Mouse (Mus musculus) heart, postnatal 0 days (tissue): Measurements from ENCODE around the gene Susd3. TPM values are rescaled to one million over a fixed set of nuclear protein-coding genes. Genes with fewer than 3 reads are reported as not detected.

Experiments
- ATAC-seq: fragments of 200-750 bp; cut with Nextera tagmentation; 2 replicates; pipeline ENCODE4 v1.8.0; 2017; ENCODE audit warnings: low read depth, moderate number of reproducible peaks, moderate library complexity; ENCODE audit not compliant: insufficient read depth
- DNase-seq: peaks from one replicate; pipeline ENCODE4 v3.0.0-alpha.2; 2016; ENCODE audit warnings: low spot score
- H3K27ac ChIP-seq: fragments of 300-500 bp; sonication (generic); 2 replicates; pipeline ENCODE4 v1.5.1; 2014; ENCODE audit warnings: low read depth, mild to moderate bottlenecking
- H3K27me3 ChIP-seq: fragments of 300-500 bp; sonication (generic); 2 replicates; pipeline ENCODE4 v1.6.1; 2014; ENCODE audit warnings: low read length, mixed read lengths; ENCODE audit not compliant: control insufficient read depth, insufficient read depth
- H3K36me3 ChIP-seq: fragments of 300-500 bp; sonication (generic); replicated peaks from 2 replicates; pipeline ENCODE4 v1.6.1; 2014; ENCODE audit warnings: low read length, mixed read lengths; ENCODE audit not compliant: control insufficient read depth, insufficient read depth
- H3K4me1 ChIP-seq: fragments of 300-500 bp; sonication (generic); 2 replicates; pipeline ENCODE4 v1.6.1; 2014; ENCODE audit warnings: antibody characterized with exemption; ENCODE audit not compliant: control insufficient read depth, insufficient read depth
- H3K4me2 ChIP-seq: fragments of 300-500 bp; sonication (generic); 2 replicates; pipeline ENCODE4 v1.6.1; 2014; ENCODE audit warnings: low read depth, mild to moderate bottlenecking, low read length, moderate library complexity
- H3K4me3 ChIP-seq: fragments of 300-500 bp; sonication (generic); 2 replicates; pipeline ENCODE4 v1.5.1; 2014; ENCODE audit warnings: low read depth, low read length
- H3K9ac ChIP-seq: fragments of 300-500 bp; sonication (generic); replicated peaks from 2 replicates; pipeline ENCODE4 v1.6.1; 2014; ENCODE audit warnings: low read depth, low read length, mixed read lengths
- H3K9me3 ChIP-seq: fragments of 300-500 bp; sonication (generic); replicated peaks from 2 replicates; pipeline ENCODE4 v1.6.1; 2016; ENCODE audit warnings: low read length; ENCODE audit not compliant: control insufficient read depth
- CTCF ChIP-seq: IDR thresholded peaks from 2 replicates; pipeline ENCODE4 v1.5.1; 2016; ENCODE audit warnings: antibody characterized with exemption, control low read depth, low read depth
- EP300 ChIP-seq: IDR thresholded peaks from 2 replicates; pipeline ENCODE4 v1.6.1; 2016; ENCODE audit warnings: antibody characterized with exemption, low read depth
- WGBS: fragments of 180-500 bp; shearing (Covaris S2); extraction: QIAGEN DNeasy Blood & Tissue Kit; methylation state at CpG from one replicate; pipeline ENCODE4 v1.1.7; 2014; 5-methylcytosine and 5-hydroxymethylcytosine counted together
- polyA plus RNA-seq: library from polyadenylated mRNA; unstranded; fragments of >200 nt; fragmentation: Nextera tagmentation; extraction: Ambion mirVana; gene quantifications from 2 replicates; pipeline ENCODE4 v1.2.1, GENCODE M21; 2015
- total RNA-seq: library from RNA; depleted of rRNA; stranded (reverse); fragments of >200 nt; gene quantifications from 2 replicates; pipeline ENCODE4 v1.2.3, GENCODE M21; 2014; ENCODE audit warnings: low replicate concordance

Gene Susd3
- total and polyA plus RNA-seq, 2 experiments from 2014 or later: 0.46 to 0.75 TPM

DNA sequence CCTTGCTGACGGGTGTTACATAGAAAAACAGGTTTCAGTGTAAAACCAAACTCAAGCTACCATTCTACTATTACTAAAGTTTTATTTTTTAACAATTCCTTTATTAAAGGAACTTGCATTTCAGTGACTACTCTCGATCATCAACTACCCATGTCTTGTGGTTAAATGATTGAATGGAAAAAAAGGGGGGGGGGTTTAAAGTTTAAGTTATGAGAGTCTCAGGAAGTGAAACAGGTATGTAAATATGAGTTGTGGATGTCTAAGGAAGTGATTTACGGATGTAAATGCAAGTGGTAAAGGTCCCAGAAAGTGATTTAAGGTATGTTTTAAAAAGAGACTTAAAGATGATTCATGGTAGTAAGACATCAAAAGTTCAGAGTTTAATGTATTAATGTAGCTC is 23.3 kb downstream of the Susd3 start:
- 62% methylated on average over 3 of the region's 3 CpGs for WGBS
- H3K4me1 ChIP-seq: no peaks in the 10 kb centered on the region

DNA sequence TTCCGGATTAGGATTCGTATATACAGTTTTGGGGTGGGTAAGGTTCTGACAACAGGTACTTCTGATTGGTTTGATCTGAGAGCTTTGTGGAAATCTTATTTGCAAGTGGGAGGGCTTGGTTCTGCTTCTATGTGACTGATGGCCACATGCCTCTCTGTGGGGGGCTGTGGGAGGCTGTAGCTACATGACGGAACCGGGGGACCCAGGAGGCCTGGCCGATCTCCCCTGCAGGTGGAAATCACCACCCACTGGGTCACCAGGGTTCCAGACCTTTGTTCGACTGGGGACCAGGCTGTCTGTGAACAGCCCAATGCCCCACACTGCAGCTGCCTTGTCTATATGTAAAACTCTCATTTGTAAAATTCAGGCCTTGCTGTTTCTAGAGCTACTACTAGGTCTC is 23.8 kb downstream of the Susd3 start:
- Histone ChIP-seq H3K9me3 (peaks cover 4% of the 10 kb centered on the region; the same call in 1 of the 2 replicates), H3K4me2 (no peak overlapping the region), H3K27ac (no peak overlapping the region), H3K9ac (no peak overlapping the region), H3K4me3 (no peak overlapping the region), H3K36me3 (no peaks in the 10 kb centered on the region), H3K27me3 (no peaks in the 10 kb centered on the region), H3K4me1 (no peaks in the 10 kb centered on the region)
- ATAC-seq (no peak), DNase-seq (no peak)
- TF ChIP-seq CTCF: no peak
- WGBS: 35% methylated on average over 6 of the region's 6 CpGs

More for the DNA sequence above, 23.3 kb downstream of the Susd3 start:
- peaks cover 4% of the 10 kb centered on the region; the same call in 1 of the 2 replicates for H3K9me3 ChIP-seq
- no peak overlapping the region for H3K27ac ChIP-seq
- H3K27me3 ChIP-seq: no peaks in the 10 kb centered on the region
- H3K9ac ChIP-seq: no peak overlapping the region
- ATAC-seq (no peak), DNase-seq (no peak)
- no peak for TF ChIP-seq EP300
- no peak for TF ChIP-seq CTCF
- no peaks in the 10 kb centered on the region for H3K36me3 ChIP-seq
- no peak overlapping the region for H3K4me2 ChIP-seq
- no peak overlapping the region for H3K4me3 ChIP-seq

DNA sequence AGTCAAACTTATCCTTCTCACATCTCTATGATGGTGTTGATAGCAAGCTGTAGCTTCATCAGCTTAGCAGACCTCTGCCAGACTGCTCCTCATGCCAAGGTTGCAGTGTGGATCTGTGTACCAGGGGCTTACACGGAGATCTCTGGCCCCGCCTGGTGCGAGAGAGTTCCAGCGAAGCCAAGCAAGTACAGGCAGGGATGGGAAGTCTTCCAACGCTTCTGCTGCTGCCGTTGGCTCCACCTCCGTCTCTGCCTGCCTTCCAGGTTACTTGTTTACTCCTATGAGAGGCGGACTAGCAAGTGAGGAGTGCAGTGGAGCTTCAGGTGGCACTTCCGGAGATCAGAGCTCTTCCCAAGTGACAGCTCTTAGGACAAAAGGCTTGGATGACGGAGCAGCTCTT is 24.2 kb downstream of the Susd3 start:
- H3K27ac ChIP-seq: no peak overlapping the region
- no peaks in the 10 kb centered on the region for H3K27me3 ChIP-seq
- 10% methylated on average over 10 of the region's 10 CpGs for WGBS
- H3K4me2 ChIP-seq: no peak overlapping the region
- H3K36me3 ChIP-seq: no peaks in the 10 kb centered on the region
- H3K4me1 ChIP-seq: no peaks in the 10 kb centered on the region
- H3K9ac ChIP-seq: no peak overlapping the region
- peaks cover 4% of the 10 kb centered on the region; the same call in 1 of the 2 replicates for H3K9me3 ChIP-seq
- no peak overlapping the region for H3K4me3 ChIP-seq
- TF ChIP-seq EP300 (no peak), CTCF (no peak)
- DNase-seq: no peak
- ATAC-seq: no peak

DNA sequence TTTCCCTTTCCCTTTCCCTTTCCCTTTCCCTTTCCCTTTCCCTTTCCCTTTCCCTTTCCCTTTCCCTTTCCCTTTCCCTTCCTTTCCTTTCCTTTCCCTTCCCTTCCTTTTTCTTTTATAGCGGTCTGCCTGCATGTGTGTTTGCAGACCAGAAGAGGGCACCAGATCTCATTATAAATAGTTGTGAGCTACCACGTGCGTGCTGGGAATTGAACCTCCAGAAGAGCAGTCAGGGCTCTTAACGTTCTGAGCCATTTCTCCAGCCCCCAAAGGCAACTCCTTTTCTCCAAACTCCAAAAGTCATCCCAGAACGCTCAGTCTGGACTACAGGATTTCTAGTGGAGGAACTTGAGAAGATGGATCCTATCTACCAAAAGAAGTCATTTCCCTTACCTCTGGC is 27.6 kb downstream of the Susd3 start:
- WGBS: 26% methylated on average over 5 of the region's 5 CpGs
- H3K27me3 ChIP-seq: no peaks in the 10 kb centered on the region
- ATAC-seq (no peak), DNase-seq (no peak)
- no peak overlapping the region for H3K4me2 ChIP-seq
- H3K4me1 ChIP-seq: peaks cover 5% of the 10 kb centered on the region; the same call in 1 of the 2 replicates
- no peak overlapping the region for H3K27ac ChIP-seq
- no peak overlapping the region for H3K4me3 ChIP-seq
- H3K36me3 ChIP-seq: no peaks in the 10 kb centered on the region
- H3K9ac ChIP-seq: no peak overlapping the region
- no peak for TF ChIP-seq EP300
- TF ChIP-seq CTCF: no peak
- peaks cover 4% of the 10 kb centered on the region; the same call in 1 of the 2 replicates for H3K9me3 ChIP-seq

GRCm38 (mm10) chr13:49219367-49219766 is 29.1 kb downstream of the Susd3 start:
- ATAC-seq: no peak
- no peak for DNase-seq
- Histone ChIP-seq H3K27ac (no peak overlapping the region), H3K9me3 (peaks cover 4% of the 10 kb centered on the region; the same call in 1 of the 2 replicates), H3K4me2 (no peak overlapping the region), H3K27me3 (no peaks in the 10 kb centered on the region), H3K4me1 (peaks cover 13% of the 10 kb centered on the region), H3K36me3 (no peaks in the 10 kb centered on the region), H3K4me3 (no peak overlapping the region), H3K9ac (no peak overlapping the region)
- TF ChIP-seq CTCF (no peak), EP300 (no peak)
- 71% methylated on average over 4 of the region's 4 CpGs for WGBS

- ATAC-seq (no peak), DNase-seq (no peak)
- Histone ChIP-seq H3K4me1 (peaks cover 20% of the 10 kb centered on the region), H3K27ac (no peak overlapping the region), H3K9me3 (peaks cover 4% of the 10 kb centered on the region; the same call in 1 of the 2 replicates), H3K9ac (no peak overlapping the region), H3K36me3 (no peaks in the 10 kb centered on the region), H3K4me2 (no peak overlapping the region), H3K4me3 (no peak overlapping the region), H3K27me3 (no peaks in the 10 kb centered on the region)
- 65% methylated on average over 3 of the region's 3 CpGs for WGBS
- TF ChIP-seq CTCF: no peak
- no peak for TF ChIP-seq EP300
Observed at GRCm38 (mm10) chr13:49218651-49219050, 29.9 kb downstream of the Susd3 start.
